Mouse (Mus musculus): ENCODE data around the gene Cyp27a1.
A peak's percentile ranks its signal among the peaks of the same experiment; 100 is the strongest.

Gene Cyp27a1

DNA sequence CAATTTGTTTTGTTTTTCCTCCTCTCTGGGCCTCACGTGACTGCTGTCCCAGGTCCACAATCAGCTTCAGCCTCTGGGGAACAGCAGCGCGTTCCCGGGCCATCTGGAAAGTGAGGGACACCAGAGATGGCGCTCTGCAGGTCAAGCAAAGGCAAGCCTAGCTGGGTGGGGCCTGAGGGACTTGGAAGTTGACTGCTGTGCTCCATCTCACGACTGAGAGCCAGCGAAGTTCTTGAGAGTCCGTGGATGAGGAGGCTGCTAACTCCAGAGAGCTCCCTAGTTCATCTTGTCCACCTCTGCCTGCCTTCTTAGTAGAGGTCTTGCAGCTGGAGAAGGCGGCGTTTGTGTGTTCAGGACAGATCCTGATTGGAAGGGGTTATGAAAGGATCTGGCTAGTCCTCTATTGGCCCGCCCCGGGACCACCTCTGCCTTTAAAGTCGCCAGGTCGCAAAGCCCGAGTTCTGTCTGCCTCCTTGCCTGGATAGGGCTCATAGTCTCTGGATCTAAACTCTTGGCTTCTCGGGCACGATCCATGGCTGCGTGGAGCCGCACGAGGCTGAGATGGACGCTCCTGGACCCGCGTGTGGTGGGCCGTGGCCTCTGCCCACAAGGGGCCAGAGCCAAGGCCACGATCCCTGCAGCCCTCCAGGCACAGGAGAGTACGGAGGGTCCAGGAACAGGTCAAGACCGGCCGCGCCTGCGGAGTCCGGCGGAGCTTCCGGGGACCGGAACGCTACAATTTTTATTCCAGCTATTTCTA lies at the start of gene Cyp27a1:
Gene Cyp27a1 (plus strand): TSS at position 476 of the 760 bp plus-strand sequence.
- peak; percentile 47 for DNase-seq (ENCODE audit: low spot score)

DNA sequence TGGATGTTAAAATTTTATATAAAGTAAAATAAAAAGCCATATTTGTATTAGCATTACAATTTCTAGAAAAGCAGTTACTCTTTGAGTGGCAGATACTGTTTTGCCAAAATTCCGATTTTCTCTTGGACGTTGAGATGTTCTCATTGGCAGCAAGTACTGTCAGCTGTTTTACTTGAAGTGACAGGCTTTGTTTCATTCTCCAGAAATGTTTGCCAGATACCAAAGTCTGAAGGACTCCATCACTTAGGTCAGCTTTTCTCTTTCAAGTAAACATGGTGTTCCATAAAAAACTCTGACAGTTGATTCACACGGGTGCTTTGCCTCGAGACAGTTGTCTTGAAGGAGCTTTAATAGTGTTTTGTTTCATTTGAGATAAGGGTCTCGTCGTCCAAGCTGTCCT lies 48.2 kb upstream of the Cyp27a1 start:
- DNase-seq (ENCODE audit: low spot score): no peak

DNA sequence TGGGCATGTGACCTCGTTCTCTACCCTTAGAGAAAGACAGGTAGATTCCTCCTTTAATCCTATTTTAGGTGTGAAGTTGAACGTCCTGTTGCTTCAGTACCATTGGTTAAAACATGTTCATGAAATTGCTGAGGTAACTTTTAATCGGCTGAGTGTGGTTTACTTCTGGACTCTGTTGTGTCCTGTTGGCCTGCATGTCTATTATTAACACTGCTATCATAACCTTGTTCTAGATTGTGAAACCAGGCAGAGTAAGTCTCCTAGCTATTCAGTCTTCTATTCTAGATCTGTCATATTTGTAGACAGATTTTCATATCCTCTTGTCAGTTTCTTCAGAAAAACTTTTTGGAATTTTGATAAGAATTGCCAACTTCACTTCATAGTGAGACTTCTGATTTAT lies 45.0 kb upstream of the Cyp27a1 start:
- DNase-seq (ENCODE audit: low spot score): no peak

DNA sequence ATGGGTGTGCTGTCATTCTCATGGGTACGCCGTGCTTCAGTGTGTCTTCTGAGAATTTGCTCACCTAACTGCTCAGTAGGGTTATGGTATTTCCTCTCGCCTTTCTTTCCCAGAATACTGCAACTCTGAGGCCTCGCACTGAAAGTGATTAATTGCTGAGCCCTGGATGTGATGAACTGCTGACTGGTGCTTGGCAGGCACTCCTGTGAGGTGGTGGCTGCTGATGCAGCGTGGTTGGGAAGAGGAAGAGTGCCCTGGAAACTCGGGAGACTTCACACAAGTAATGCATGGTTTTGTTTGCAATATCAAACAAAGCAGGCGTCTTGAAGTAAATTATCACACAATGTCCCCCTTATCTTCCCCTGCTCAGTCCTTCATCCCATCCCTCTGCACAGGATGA lies 40.6 kb upstream of the Cyp27a1 start:
- no peak for DNase-seq (ENCODE audit: low spot score)

DNA sequence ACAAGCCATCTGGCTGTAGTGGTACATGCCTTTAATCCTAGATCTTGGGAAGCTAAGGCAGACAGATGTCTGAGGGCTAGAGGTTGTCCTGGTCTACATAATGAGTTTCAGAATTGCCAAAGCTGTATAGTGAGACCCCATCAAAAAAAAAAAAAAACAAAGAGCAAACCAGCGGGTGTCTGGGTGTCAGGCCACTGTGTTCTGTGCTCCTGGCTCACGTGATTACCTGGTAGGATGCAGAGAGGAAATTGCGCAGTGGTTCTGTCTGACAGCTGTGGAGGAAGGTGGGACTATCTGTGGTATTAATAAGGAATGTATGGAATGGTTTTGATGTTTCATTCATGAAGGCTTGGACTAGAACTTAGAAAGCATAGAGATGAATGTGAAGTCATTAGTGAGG lies 36.5 kb upstream of the Cyp27a1 start:
- no peak for DNase-seq (ENCODE audit: low spot score)

DNA sequence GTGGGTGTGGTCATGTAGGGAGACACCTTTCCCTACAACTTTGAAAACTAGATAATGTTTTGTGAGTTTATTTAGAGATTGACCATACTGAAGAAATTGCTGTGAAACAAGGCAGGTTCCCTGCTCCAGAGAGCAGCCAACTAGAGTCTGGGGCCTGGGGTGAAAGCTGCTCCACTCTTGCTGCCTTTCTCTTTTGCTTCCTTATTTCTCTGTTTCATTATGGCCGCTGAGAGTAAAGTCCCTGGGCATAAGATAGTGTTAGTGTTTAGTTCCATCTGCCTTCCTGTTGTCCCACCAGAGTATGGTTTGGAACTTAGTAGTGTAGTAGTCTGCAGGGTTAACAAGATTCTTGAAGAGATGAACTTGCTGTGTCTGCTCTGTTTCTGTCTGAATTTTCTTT lies 35.5 kb upstream of the Cyp27a1 start:
- DNase-seq (ENCODE audit: low spot score): no peak

DNA sequence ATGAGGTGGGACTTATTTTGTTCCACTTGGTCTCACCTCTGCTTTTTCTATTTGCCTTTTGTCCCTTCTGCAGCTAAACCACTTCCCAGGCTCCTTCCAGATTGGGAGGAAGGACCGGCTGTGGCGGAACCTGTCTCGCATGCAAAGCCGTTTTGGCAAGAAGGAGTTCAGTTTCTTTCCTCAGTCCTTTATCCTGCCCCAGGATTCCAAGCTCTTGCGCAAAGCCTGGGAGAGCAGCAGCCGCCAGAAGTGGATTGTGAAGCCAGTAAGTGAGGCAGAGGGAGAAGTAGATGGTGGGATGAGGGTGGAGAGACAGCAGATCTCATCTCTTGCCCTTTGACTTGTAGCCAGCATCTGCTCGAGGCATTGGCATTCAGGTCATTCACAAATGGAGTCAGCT lies 26.2 kb upstream of the Cyp27a1 start:
- DNase-seq (ENCODE audit: low spot score): no peak

DNA sequence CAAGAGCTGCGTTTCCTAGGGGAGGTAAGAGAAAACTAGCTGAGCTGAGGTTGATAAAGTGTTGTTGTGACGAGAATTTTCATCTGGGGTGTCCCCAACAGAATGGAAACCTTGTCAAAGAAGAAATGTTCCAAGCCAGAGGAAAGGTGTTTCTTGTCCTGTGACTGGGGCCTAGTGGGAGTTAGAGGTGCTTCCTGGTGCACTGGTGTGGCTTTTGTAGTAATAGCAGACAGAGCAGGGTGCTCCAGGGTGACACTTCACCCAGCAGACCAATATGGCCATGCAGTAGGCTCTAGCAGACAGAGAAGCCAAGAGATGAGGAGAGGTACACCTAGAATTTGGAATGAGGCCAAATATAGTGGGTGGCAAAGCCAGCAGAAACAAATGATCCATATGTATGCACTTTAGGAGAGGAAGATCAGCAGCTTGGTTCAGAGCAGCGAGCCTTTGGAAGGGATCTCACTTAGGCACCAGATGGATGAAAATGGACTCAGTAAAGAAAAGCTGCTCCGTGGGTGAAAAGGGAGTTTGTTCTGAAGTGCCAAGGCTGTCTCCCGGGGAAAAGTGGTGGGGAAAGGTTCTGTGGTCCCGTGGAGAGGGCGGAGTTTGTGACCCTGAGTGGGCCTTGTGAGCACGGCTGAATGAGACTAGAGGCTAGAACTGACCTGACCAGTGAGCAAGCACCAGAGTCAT lies 19.3 kb upstream of the Cyp27a1 start:
- DNase-seq (ENCODE audit: low spot score): no peak

DNA sequence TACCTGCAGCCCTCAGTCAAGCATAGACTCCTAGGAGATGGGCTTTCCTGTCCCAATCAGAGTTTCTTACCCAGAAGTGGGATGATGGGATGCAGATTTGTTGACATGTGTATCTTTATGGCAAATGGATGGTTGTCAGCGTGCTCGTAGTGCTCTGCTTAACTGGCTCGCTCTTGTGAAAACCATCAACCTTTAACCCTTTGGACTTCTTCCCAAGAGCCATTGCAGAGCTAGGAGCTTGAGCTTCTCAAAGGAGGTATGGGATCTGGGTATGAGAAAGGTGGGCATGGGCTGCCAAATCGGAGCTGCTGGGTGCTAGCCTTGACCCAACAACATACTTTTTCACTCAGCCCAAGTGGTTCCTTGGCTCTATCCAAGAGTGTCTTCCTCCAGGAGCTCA lies 17.5 kb upstream of the Cyp27a1 start:
- no peak for DNase-seq (ENCODE audit: low spot score)

DNA sequence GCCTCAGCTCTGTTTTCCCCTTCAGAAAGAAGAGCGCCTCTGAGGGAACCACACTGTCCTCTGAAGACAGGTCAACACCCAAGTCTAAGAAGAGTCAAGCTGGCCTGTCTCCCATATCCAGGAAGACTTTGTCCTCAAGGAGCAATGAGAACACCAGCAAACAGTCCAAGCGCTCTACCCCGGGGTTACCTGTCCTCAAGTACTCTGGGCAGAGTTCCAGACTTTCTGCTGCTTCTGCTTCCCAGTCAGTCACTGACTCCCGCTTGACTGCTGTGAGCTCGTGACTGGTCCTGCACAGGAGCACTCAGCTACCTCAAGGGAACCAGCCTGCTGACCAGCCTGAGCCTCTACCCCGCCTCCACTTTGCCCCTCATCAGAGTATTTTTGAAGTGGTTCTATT lies 16.0 kb upstream of the Cyp27a1 start:
- DNase-seq (ENCODE audit: low spot score): no peak

DNA sequence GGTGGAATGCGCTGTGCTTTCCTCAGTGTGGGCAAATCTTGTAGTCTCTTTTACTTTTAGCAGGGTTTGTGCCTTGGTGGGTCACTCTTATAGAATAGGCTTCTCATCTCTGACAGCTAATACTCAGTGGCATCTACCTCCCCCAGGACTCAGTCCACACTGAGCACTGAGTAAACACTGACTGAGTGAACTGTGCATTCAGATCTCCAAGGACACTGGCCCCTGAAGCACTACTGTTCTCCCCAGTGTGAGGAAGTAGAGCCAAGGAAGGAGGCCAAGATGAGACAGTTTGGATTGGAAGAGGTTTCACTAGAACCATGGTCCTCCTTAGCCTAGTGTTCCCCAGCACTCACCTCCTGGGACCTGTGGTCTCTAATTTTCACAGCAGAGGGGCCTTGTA lies 15.0 kb upstream of the Cyp27a1 start:
- DNase-seq (ENCODE audit: low spot score): no peak

DNA sequence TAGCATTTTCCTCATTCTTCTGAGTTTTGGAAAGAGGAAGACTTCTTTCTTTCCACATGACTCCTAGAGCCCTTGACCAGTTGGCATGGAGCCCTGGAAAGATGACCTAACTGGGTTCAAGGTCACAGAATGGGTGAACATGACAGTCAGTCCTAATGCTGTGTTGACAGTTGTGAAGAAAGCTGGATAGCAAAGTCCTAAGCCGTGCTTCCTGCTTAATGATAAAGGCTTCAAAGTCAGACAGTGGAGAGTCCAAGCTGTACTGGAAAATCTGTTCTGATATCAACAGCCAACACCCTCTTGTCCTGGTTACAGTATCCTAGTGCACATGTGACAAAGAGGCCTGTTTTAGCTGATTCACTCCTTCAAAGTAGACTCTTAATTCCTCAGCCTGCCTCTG lies 14.6 kb upstream of the Cyp27a1 start:
- no peak for DNase-seq (ENCODE audit: low spot score)

DNA sequence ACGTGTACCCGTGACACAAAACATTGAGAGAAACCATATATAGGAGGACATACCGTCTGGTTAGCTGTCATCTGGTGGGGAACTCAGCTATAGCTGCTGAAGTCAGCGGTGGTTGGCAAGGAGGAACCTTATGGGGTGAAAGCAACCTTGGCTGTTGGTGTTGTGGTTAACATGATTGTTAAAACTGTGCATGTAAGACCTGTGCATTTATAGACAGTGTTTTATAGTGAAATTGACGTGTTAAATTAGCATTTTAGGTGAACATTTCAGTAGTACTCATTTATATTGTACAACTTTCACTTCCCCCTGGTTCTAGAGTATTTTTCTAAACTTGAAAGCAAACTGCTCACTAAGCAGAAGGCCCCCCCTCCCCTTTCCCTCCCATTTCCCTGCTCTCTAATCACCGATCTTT lies 11.2 kb upstream of the Cyp27a1 start:
- no peak for DNase-seq (ENCODE audit: low spot score)

DNA sequence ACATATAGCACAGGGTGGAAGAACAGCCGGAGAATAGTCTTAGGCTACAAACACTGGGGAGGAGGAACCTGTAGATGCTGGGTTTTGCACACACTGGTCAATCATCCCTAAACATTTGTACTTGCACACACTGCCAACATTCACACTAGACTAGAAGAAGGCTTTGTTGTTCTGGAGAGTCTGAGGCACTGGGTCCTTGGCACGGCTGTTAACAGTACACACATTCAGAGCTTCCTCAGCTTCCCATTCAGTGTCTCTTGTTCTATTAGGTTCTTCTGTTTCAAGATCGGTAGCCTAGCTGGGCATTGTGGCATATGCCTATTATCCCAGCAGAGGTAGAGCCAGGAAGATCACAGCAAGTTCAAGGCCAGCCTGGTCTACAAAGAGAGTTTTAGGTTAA lies 9.2 kb upstream of the Cyp27a1 start:
- no peak for DNase-seq (ENCODE audit: low spot score)

DNA sequence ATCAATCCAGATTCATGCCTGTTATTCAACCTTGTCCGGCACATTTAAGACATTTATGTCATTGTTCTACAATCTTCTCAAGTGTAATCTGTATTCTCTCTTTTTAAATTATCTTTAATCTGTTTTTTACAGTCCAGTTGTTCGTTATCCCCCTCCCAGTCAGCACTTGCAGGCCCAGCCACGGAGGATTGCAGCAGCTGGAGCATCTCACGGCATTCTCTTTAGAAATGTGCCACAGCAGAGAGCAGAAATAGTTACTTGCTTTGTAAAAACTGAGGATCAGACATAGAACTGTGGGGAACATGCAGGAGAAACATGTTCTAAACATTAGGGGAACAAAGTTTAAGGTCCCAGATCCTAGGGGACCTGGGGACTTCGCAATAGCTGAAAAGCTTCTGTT lies 8.4 kb upstream of the Cyp27a1 start:
- no peak for DNase-seq (ENCODE audit: low spot score)

DNA sequence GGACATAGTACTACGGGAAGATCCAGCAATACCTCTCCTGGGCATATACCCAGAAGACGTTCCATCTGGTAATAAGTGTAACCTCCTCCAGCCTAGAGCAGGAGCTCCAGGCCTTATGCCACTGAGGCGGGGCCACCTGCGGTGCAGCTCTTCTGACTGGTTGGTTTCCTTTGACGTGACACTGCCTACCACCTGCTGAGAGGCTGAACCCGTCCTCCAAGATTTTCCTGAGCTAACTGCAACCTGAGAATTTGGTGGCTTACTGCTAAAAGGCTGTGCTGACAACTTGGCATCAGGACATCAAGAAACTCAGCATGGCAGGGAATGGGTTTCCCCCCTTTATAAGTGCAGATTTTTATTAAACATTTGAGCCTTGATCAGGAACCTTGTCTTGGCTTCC lies 3.8 kb upstream of the Cyp27a1 start:
- no peak for DNase-seq (ENCODE audit: low spot score)

DNA sequence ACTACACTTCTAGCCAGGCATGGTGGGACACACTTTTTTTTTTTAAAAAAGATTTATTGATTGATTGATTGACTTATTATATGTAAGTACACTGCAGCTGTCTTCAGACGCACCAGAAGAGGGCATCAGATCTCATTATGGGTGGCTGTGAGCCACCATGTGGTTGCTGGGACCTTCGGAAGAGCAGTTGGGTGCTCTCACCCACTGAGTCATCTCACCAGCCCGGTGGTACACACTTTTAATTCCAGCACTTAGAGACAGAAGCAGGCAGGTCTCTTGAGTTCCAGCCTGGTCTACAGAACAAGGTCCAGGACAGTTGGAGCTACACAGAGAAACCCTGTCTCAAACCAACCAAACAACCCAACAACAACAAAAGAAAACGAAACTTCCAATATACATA lies 1.3 kb upstream of the Cyp27a1 start:
- no peak for DNase-seq (ENCODE audit: low spot score)

DNA sequence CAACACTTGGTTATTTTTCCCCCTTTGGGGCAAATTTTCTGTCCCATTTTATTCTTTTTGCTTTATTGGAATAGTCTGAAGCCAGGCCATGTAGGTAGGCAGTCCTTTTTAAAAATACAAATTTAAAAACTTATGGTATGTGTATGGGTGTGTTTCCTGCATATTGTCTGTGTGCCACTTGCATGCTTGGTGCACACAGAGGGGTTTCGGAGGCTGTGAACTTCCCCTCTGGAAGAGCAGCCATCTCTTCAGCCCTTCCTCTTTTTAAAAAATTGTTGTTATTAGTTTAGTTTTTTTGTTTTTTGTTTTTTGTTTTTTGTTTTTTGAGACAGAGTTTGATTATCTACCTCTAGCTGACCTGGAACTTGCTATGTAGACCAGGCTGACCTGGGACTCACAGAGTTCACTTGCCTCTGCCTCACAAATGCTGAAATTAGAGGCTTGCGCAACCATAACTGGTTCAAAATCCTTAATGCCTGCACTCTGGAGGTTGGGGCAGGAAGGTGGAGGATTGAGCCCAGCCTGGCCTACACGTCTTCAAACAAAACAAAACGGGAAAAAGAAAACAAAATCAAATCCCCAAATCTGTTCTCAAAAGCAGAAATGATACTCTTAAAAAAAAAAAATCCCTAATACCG lies 794 bp upstream of the Cyp27a1 start:
- DNase-seq (ENCODE audit: low spot score): no peak

DNA sequence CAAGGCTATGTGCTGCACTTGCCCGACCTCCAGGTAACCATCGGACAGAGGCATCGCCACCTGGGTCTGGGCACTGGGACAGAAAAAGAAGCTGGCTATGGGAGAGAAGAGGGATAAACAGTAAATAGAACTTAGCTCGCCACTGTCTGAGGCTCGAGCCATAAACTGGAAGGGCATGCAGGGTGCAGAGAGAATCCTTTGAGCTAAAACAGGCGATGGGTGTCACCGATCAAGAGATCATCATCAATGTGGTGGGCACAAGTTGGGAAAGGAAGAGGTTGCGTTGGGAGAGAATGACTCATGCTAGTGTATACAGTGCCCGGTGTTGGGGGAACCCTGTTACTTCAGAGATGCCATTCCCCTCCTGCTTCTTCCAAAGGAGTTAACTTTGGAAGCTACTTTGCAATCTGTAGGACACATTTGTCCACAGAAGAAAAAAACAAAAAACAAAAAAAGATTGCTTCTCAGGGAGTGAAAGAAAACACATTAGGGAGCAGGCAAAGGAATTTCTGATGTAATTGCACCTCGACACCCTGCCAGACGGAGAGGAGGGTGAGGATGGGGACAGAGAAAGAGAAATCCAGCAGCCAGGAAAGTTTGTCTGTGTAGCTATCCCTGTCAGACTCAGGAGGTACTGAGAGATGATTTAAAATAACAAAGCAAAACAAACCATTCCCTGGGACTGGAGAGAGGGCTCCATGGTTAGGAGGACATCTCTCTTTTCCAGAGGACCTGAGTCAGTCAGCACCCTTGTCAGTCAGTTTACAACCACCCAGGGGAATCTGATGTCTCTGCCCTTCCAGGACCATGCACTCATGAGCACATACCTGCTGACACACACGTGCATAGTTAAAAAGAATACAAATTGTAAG lies 721 bp downstream of the Cyp27a1 start:
- no peak for DNase-seq (ENCODE audit: low spot score)

DNA sequence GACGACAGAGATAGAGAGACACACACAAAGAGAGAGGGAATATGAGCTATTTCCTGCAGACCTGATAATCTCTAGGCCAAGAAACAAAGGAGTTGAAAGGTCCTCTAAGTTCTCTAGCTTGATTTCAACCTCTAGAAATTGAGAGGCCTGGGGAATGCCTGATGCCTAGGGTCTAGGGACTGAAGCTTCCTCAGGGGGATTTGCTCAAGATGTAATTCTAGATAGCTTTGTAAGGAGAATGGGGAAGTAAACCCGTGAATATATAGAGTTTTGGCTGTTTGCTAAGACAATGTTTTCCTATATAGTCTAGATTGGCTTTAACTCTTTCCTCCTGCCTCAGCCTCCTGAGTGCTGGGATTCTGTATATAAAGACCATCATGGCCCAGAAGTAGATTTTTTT lies 1.6 kb downstream of the Cyp27a1 start:
- no peak for DNase-seq (ENCODE audit: low spot score)

DNA sequence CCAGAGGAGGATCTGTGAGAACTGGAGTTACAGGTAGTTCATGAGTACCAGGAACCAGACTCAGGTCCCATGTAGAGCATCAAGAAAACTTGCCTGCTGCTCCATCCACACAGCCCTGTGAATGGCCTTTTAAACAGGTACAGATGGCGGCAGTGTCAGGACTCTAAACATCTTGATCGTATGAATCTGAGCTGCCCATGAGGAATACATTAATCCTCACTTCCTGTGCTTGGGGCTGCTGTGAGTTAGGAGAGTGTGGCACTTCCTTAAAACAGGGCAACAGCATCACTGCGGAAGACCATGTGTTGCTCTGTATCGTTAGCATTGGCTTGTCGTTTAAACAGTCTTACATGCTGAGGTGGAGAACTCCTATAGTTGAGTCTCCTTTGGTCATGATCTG lies 2.1 kb downstream of the Cyp27a1 start:
- no peak for DNase-seq (ENCODE audit: low spot score)

DNA sequence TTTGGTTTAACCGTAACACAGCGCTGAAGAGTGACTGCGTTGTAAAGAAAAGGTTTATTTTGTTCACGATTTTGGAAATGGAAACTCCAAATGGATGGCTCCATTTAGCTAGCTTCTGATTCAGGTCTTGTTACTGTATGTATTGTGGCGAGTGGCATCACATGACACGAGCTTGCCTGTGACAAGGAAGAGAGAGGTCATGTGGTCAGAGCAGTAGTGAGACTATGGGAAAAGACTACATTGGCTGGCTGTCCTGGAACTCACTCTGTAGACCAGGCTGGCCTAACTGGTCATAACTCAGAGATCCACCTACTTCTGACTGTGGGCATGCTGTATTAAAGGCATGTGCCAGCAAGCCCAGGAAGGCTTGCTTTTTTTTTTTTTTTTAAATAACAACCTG lies 2.5 kb downstream of the Cyp27a1 start:
- DNase-seq (ENCODE audit: low spot score): no peak

DNA sequence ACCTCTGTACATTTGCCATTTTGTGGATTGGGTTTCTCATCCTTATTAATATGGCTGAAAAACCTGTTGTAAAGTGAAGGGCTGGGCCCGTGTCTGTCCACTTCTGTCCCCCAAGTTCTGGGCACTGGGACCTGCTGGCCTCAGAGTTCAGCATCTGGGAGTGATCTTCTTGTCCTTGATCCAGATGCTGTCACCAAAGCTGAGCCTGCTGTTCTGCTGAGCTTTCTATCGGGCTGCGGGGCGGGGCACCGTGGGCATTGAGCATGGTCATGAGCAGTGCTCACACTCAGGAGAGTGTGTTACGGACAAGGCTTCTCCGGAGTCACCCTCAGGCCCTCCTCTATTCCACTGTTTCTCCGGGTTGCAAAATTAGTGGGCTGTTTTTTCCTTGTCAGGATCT lies 4.7 kb downstream of the Cyp27a1 start:
- no peak for DNase-seq (ENCODE audit: low spot score)
